Mouse (Mus musculus): ENCODE data around the gene Dhrs7b. TPM values are rescaled to one million over a fixed set of nuclear protein-coding genes. Genes with fewer than 3 reads are reported as not detected.
"Not testable (repeated sequence)": the region's sequence is repeated elsewhere in the genome, so short reads cannot be mapped to it uniquely, and the experiment has no call there.

Dhrs7b gene
- polyA plus RNA-seq, 1 experiment from 2014 or later, result 20.2 TPM

- Histone ChIP-seq H3K4me1 (replicated peaks) (peaks cover 41% of the 10 kb centered on the region), H3K4me3 (replicated peaks) (peak overlapping the region; percentile 58), H3K27me3 (no peaks in the 10 kb centered on the region), H3K9me3 (replicated peaks) (no peaks in the 10 kb centered on the region), H3K27ac (replicated peaks) (0 out of 2 replicates have a peak overlapping the region, but pooled peaks have one; percentile 38), H3K36me3 (replicated peaks) (no peaks in the 10 kb centered on the region), H3K9ac (peak overlapping the region; percentile 10; the same call in 1 of the 2 replicates), H3K4me2 (peak overlapping the region; percentile 75)
- ATAC-seq (ENCODE audit: insufficient read depth), result peak; percentile 98
- WGBS (ENCODE audit: insufficient replicate concordance), result 0% methylated on average over 29 of the region's 29 CpGs
Observed at GRCm38 (mm10) chr11:60811054-60811460, 19.4 kb upstream of the Dhrs7b start.

GRCm38 (mm10) chr11:60811618-60812017, 18.8 kb upstream of the Dhrs7b start, which contains the start of gene Shmt1:
Gene Shmt1, minus strand, starts transcription at chr11:60811718.
- not testable (repeated sequence) for H3K27me3 ChIP-seq; H3K9me3 ChIP-seq (replicated peaks); ATAC-seq (ENCODE audit: insufficient read depth); H3K36me3 ChIP-seq (replicated peaks)
- Histone ChIP-seq H3K4me3 (replicated peaks) (peak within 1 kb of the TSS; percentile 58), H3K27ac (replicated peaks) (0 out of 2 replicates have a peak within 1 kb of the TSS, but pooled peaks have one; percentile 38), H3K4me2 (peak within 1 kb of the TSS; percentile 75), H3K4me1 (replicated peaks) (peaks cover 41% of the 10 kb centered on the region), H3K9ac (peak within 1 kb of the TSS; percentile 10)
- 25% methylated on average over 6 of the region's 6 CpGs for WGBS (ENCODE audit: insufficient replicate concordance)

GRCm38 (mm10) chr11:60816398-60816797, 14.0 kb upstream of the Dhrs7b start:
- Histone ChIP-seq H3K9ac (no peak overlapping the region), H3K36me3 (replicated peaks) (no peaks in the 10 kb centered on the region), H3K4me2 (no peak overlapping the region), H3K27ac (replicated peaks) (no peak overlapping the region), H3K27me3 (no peaks in the 10 kb centered on the region; the same call in 1 of the 2 replicates), H3K9me3 (replicated peaks) (no peaks in the 10 kb centered on the region), H3K4me3 (replicated peaks) (no peak overlapping the region), H3K4me1 (replicated peaks) (peaks cover 6% of the 10 kb centered on the region; the same call in 1 of the 2 replicates)
- WGBS (ENCODE audit: insufficient replicate concordance), result 50% methylated on average over 5 of the region's 5 CpGs
- no peak for ATAC-seq (ENCODE audit: insufficient read depth)

- ATAC-seq (ENCODE audit: insufficient read depth), result no peak
- Histone ChIP-seq H3K4me3 (replicated peaks) (no peak overlapping the region), H3K27me3 (no peaks in the 10 kb centered on the region), H3K4me2 (no peak overlapping the region), H3K9ac (no peak overlapping the region), H3K27ac (replicated peaks) (no peak overlapping the region), H3K4me1 (replicated peaks) (no peaks in the 10 kb centered on the region; the same call in 1 of the 2 replicates), H3K9me3 (replicated peaks) (no peaks in the 10 kb centered on the region), H3K36me3 (replicated peaks) (no peaks in the 10 kb centered on the region)
- 42% methylated on average over 2 of the region's 2 CpGs for WGBS (ENCODE audit: insufficient replicate concordance)
Observed at GRCm38 (mm10) chr11:60823771-60824170, 6.7 kb upstream of the Dhrs7b start.

GRCm38 (mm10) chr11:60825191-60825590, 5.2 kb upstream of the Dhrs7b start:
- ATAC-seq (ENCODE audit: insufficient read depth), result peak; percentile 53
- no peaks in the 10 kb centered on the region for H3K36me3 ChIP-seq (replicated peaks)
- H3K27ac ChIP-seq (replicated peaks), result peak overlapping the region; percentile 34; the same call in 1 of the 2 replicates
- no peaks in the 10 kb centered on the region for H3K27me3 ChIP-seq
- WGBS (ENCODE audit: insufficient replicate concordance), result 71% methylated on average over 3 of the region's 3 CpGs
- H3K9ac ChIP-seq, result no peak overlapping the region
- H3K4me2 ChIP-seq, result no peak overlapping the region
- H3K4me1 ChIP-seq (replicated peaks), result peaks cover 1% of the 10 kb centered on the region; the same call in 1 of the 2 replicates
- no peaks in the 10 kb centered on the region for H3K9me3 ChIP-seq (replicated peaks)
- H3K4me3 ChIP-seq (replicated peaks), result no peak overlapping the region

GRCm38 (mm10) chr11:60826700-60827099, 3.7 kb upstream of the Dhrs7b start:
- Histone ChIP-seq H3K36me3 (replicated peaks) (no peaks in the 10 kb centered on the region), H3K4me3 (replicated peaks) (no peak overlapping the region), H3K9ac (no peak overlapping the region), H3K4me2 (no peak overlapping the region), H3K4me1 (replicated peaks) (peaks cover 12% of the 10 kb centered on the region), H3K27me3 (no peaks in the 10 kb centered on the region), H3K27ac (replicated peaks) (no peak overlapping the region), H3K9me3 (replicated peaks) (no peaks in the 10 kb centered on the region)
- no peak for ATAC-seq (ENCODE audit: insufficient read depth)
- 38% methylated on average over 1 of the region's 1 CpGs for WGBS (ENCODE audit: insufficient replicate concordance)

- Histone ChIP-seq H3K4me1 (replicated peaks) (peaks cover 12% of the 10 kb centered on the region), H3K4me3 (replicated peaks) (no peak overlapping the region), H3K27ac (replicated peaks) (no peak overlapping the region), H3K27me3 (no peaks in the 10 kb centered on the region), H3K4me2 (no peak overlapping the region), H3K9me3 (replicated peaks) (no peaks in the 10 kb centered on the region), H3K9ac (no peak overlapping the region), H3K36me3 (replicated peaks) (no peaks in the 10 kb centered on the region)
- no peak for ATAC-seq (ENCODE audit: insufficient read depth)
- WGBS (ENCODE audit: insufficient replicate concordance), result 57% methylated on average over 4 of the region's 4 CpGs
Observed at GRCm38 (mm10) chr11:60827241-60827945, 3.0 kb upstream of the Dhrs7b start.

GRCm38 (mm10) chr11:60828903-60829302, 1.5 kb upstream of the Dhrs7b start:
- Histone ChIP-seq H3K4me1 (replicated peaks) (peaks cover 15% of the 10 kb centered on the region), H3K27ac (replicated peaks) (no peak overlapping the region), H3K9ac (no peak overlapping the region), H3K27me3 (no peaks in the 10 kb centered on the region), H3K9me3 (replicated peaks) (no peaks in the 10 kb centered on the region), H3K4me2 (no peak overlapping the region), H3K4me3 (replicated peaks) (no peak overlapping the region), H3K36me3 (replicated peaks) (no peaks in the 10 kb centered on the region)
- no peak for ATAC-seq (ENCODE audit: insufficient read depth)
- 24% methylated on average over 2 of the region's 2 CpGs for WGBS (ENCODE audit: insufficient replicate concordance)

- Histone ChIP-seq H3K4me3 (replicated peaks) (no peak overlapping the region), H3K27me3 (no peaks in the 10 kb centered on the region), H3K4me1 (replicated peaks) (peaks cover 35% of the 10 kb centered on the region), H3K36me3 (replicated peaks) (no peaks in the 10 kb centered on the region), H3K9me3 (replicated peaks) (no peaks in the 10 kb centered on the region), H3K27ac (replicated peaks) (no peak overlapping the region; the same call in 1 of the 2 replicates), H3K4me2 (no peak overlapping the region), H3K9ac (no peak overlapping the region)
- 79% methylated on average over 6 of the region's 6 CpGs for WGBS (ENCODE audit: insufficient replicate concordance)
- no peak for ATAC-seq (ENCODE audit: insufficient read depth)
Observed at GRCm38 (mm10) chr11:60836897-60837296, 6.5 kb downstream of the Dhrs7b start.

GRCm38 (mm10) chr11:60837644-60838406, 7.4 kb downstream of the Dhrs7b start:
- Histone ChIP-seq H3K27me3 (no peaks in the 10 kb centered on the region), H3K4me3 (replicated peaks) (no peak overlapping the region), H3K9ac (no peak overlapping the region), H3K4me2 (peak overlapping the region; percentile 25), H3K9me3 (replicated peaks) (no peaks in the 10 kb centered on the region), H3K4me1 (replicated peaks) (peaks cover 35% of the 10 kb centered on the region), H3K36me3 (replicated peaks) (no peaks in the 10 kb centered on the region), H3K27ac (replicated peaks) (peak overlapping the region; percentile 29; the same call in 1 of the 2 replicates)
- peak; percentile 51; the same call in 1 of the 2 replicates for ATAC-seq (ENCODE audit: insufficient read depth)
- 45% methylated on average over 10 of the region's 10 CpGs for WGBS (ENCODE audit: insufficient replicate concordance)

Measured in liver, embryonic 15.5 days (tissue).